8 mouse cellular contexts compared by ENCODE assay signal in the genomic region with DNA sequence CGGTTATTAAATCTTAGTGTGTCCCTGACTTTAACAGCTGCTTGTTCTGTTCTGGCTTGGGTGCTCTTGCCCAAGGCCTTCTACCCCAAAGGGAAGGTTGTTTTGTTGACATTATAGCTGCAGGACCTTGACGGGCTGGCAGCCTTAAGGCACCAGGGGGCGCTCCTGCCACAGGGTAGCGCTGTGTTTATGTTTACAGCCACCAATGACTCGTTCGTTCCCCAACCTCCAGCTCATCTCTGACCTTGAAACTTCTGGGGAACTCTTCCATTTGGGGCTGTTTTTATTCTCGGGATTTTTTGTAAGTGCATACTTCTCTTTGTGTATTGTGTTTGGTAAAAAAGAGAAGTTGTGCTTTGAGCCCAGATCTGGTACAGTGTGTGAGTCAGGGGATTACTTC. TPM values are rescaled to one million over a fixed set of nuclear protein-coding genes. Genes with fewer than 3 reads are reported as not detected.
DNase-seq lines count a peak whose midpoint lies in the region; ATAC-seq lines count a peak whose summit lies in the region.

No protein-coding gene starts in this region.

- peak overlapping the region; percentile 85 for H3K4me2 ChIP-seq in intestine, embryonic 15.5 days (replicated peaks)

- peaks cover 16% of the 10 kb centered on the region for H3K36me3 ChIP-seq in intestine, embryonic 15.5 days

- peak; percentile 97 for DNase-seq in adrenal gland, adult 2 months
- peak; percentile 75 for DNase-seq in embryo, embryonic 11.5 days (ENCODE audit: low read depth, low spot score)
- DNase-seq in gastrocnemius, postnatal 36 days: peak; percentile 84
- DNase-seq in left cerebral cortex, postnatal 25 days (ENCODE audit: low spot score in 2 of 2): peak; percentile 86 to 88
- peak; percentile 87 for DNase-seq in mesoderm, embryonic 11.5 days (ENCODE audit: low read depth, low spot score)
- DNase-seq in right cerebral cortex, postnatal 25 days: peak; percentile 79
- DNase-seq in urinary bladder, postnatal 36 days (ENCODE audit: low spot score in 2 of 2): peak; percentile 81 to 89

- intact Hi-C loops in gastrocnemius, postnatal 36 days (cut with DNase I): loop anchor here (5.0 kb wide), 1 partner anchor 184 kb away; no protein-coding TSS in a partner anchor
- intact Hi-C loops in left cerebral cortex, postnatal 25 days (cut with DNase I): loop anchor here (1.0 to 5.0 kb wide), 4 partner anchors 42 to 609 kb away; partner anchors contain the start of genes Kctd10 and Ube3b

- 0 out of 2 replicates have a peak, but pooled peaks have one; percentile 21 for ATAC-seq in intestine, embryonic 15.5 days

- no peak overlapping the region for H3K27ac ChIP-seq in intestine, embryonic 15.5 days

- H3K9ac ChIP-seq in intestine, embryonic 15.5 days: 0 out of 2 replicates have a peak overlapping the region, but pooled peaks have one; percentile 61

- no peaks in the 10 kb centered on the region for H3K27me3 ChIP-seq in intestine, embryonic 15.5 days (replicated peaks)

- peak overlapping the region; percentile 73 for H3K4me3 ChIP-seq in intestine, embryonic 15.5 days (replicated peaks)

- no peaks in the 10 kb centered on the region for H3K9me3 ChIP-seq in intestine, embryonic 15.5 days

- 0% methylated on average over 7 of the region's 7 CpGs for WGBS in intestine, embryonic 15.5 days

- peaks cover 17% of the 10 kb centered on the region for H3K4me1 ChIP-seq in intestine, embryonic 15.5 days (replicated peaks)

RNA-seq across cellular contexts. Expression of gene Iscu, which starts 1.1 kb away (rescaled TPM):
- total RNA-seq in adrenal gland, adult 2 months (2021): 100 to 1,000 TPM; 657 to 936 TPM
- 305 and 399 TPM in 2 replicates for polyA plus RNA-seq in adrenal gland, adult 2 months (2012; rRNA removed)
- 100 to 1,000 TPM; 137 to 139 TPM for total RNA-seq in gastrocnemius, postnatal 36 days (2021)
- polyA plus RNA-seq in intestine, embryonic 15.5 days (2015; fragmentation: Nextera tagmentation; extraction: Ambion mirVana): 107 and 115 TPM in 2 replicates
- 100 to 1,000 TPM; 110 to 116 TPM for total RNA-seq in left cerebral cortex, postnatal 25 days (2021)

RNA-seq across cellular contexts. Expression of gene Sart3, which starts 1.4 kb away (rescaled TPM):
- total RNA-seq in adrenal gland, adult 2 months (2021): 10 to 100 TPM; 26.3 to 29.8 TPM
- 12.7 and 16.2 TPM in 2 replicates for polyA plus RNA-seq in adrenal gland, adult 2 months (2012; rRNA removed)
- total RNA-seq in gastrocnemius, postnatal 36 days (2021): 1 to 10 TPM; 7.3 to 8.0 TPM
- polyA plus RNA-seq in intestine, embryonic 15.5 days (2015; fragmentation: Nextera tagmentation; extraction: Ambion mirVana): 40.2 and 43.8 TPM in 2 replicates
- 10 to 100 TPM; 36.6 to 37.1 TPM for total RNA-seq in left cerebral cortex, postnatal 25 days (2021)

RNA-seq across cellular contexts. Expression of gene Tmem119, which starts 26.7 kb away (rescaled TPM):
- total RNA-seq in adrenal gland, adult 2 months (2021): 10 to 100 TPM; 10.1 to 19.8 TPM
- polyA plus RNA-seq in adrenal gland, adult 2 months (2012; rRNA removed): 20.1 and 21.1 TPM in 2 replicates
- 1 to 10 TPM; 2.2 to 2.7 TPM for total RNA-seq in gastrocnemius, postnatal 36 days (2021)
- 57.5 and 61.9 TPM in 2 replicates for polyA plus RNA-seq in intestine, embryonic 15.5 days (2015; fragmentation: Nextera tagmentation; extraction: Ambion mirVana)
- total RNA-seq in left cerebral cortex, postnatal 25 days (2021): 10 to 100 TPM; 23.3 to 25.6 TPM

RNA-seq across cellular contexts. Expression of gene Ficd, which starts 38.1 kb away (rescaled TPM):
- total RNA-seq in adrenal gland, adult 2 months (2021): 10 to 100 TPM; 10.5 to 19.5 TPM
- polyA plus RNA-seq in adrenal gland, adult 2 months (2012; rRNA removed): 11.8 and 12.3 TPM in 2 replicates
- 1 to 10 TPM; 5.1 to 6.4 TPM for total RNA-seq in gastrocnemius, postnatal 36 days (2021)
- polyA plus RNA-seq in intestine, embryonic 15.5 days (2015; fragmentation: Nextera tagmentation; extraction: Ambion mirVana): 5.4 and 6.2 TPM in 2 replicates
- 10 to 100 TPM; 12.2 to 12.5 TPM for total RNA-seq in left cerebral cortex, postnatal 25 days (2021)

RNA-seq across cellular contexts. Expression of gene 1700069L16Rik, which starts 49.1 kb away (rescaled TPM):
- total RNA-seq in adrenal gland, adult 2 months (2021): not detected
- not detected in 2 replicates for polyA plus RNA-seq in adrenal gland, adult 2 months (2012; rRNA removed)
- not detected for total RNA-seq in gastrocnemius, postnatal 36 days (2021)
- not detected in 2 replicates for polyA plus RNA-seq in intestine, embryonic 15.5 days (2015; fragmentation: Nextera tagmentation; extraction: Ambion mirVana)
- not detected for total RNA-seq in left cerebral cortex, postnatal 25 days (2021)

Comparison
In these comparisons a context has a peak if more than half of its experiments do, and no peak if none do; other contexts are left out.
1. RNA of gene Iscu, which starts 1.1 kb away (total RNA-seq): 657 to 936 TPM in adrenal gland, adult 2 months; 137 to 139 TPM in gastrocnemius, postnatal 36 days and 110 to 116 TPM in left cerebral cortex, postnatal 25 days; every median in the first group is over 4 times any median in the second.
2. Peak in every context shown above with its lines, with median percentiles within 50 percentile points of each other: DNase-seq.